Mouse (Mus musculus) small intestine, adult 2 months (tissue): Measurements from ENCODE around the gene Ccn6. TPM values are rescaled to one million over a fixed set of nuclear protein-coding genes. Genes with fewer than 3 reads are reported as not detected.

Experiments used
- H3K27ac ChIP-seq: fragments of 200-500 bp; 2 replicates; pipeline ENCODE4 v1.5.1; 2012; ENCODE audit warnings: low read depth, low read length, control low read depth, inconsistent platforms; ENCODE audit not compliant: insufficient read depth
- H3K27me3 ChIP-seq: fragments of 200-500 bp; 2 replicates; pipeline ENCODE4 v1.6.1; 2012; ENCODE audit warnings: mild to moderate bottlenecking, moderate library complexity, low read length, inconsistent platforms; ENCODE audit not compliant: control insufficient read depth, insufficient read depth
- H3K36me3 ChIP-seq: fragments of 200-500 bp; 2 replicates; pipeline ENCODE4 v1.6.1; 2012; ENCODE audit warnings: mild to moderate bottlenecking, low read length, control low read depth, inconsistent platforms; ENCODE audit not compliant: control insufficient read depth, insufficient read depth
- H3K4me1 ChIP-seq: fragments of 200-500 bp; 2 replicates; pipeline ENCODE4 v1.6.1; 2012; ENCODE audit warnings: low read length, inconsistent platforms, mixed read lengths; ENCODE audit not compliant: control insufficient read depth, insufficient read depth, insufficient read length
- H3K4me3 ChIP-seq: fragments of 200-500 bp; 2 replicates; pipeline ENCODE4 v1.5.1; 2012; ENCODE audit warnings: low read depth, mild to moderate bottlenecking, control low read depth, inconsistent platforms, low read length, moderate library complexity
- CTCF ChIP-seq: fragments of 200-500 bp; IDR thresholded peaks from 2 replicates; pipeline ENCODE4 v1.5.1; 2012; ENCODE audit warnings: low read depth, mild to moderate bottlenecking, control low read depth, inconsistent platforms, low read length, moderate library complexity, mixed read lengths; ENCODE audit not compliant: insufficient replicate concordance, insufficient read length; ENCODE audit errors: extremely low read depth
- POLR2A ChIP-seq: fragments of 200-500 bp; IDR thresholded peaks from 2 replicates; pipeline ENCODE4 v1.6.1; 2012; ENCODE audit warnings: low read depth, mild to moderate bottlenecking, control low read depth, inconsistent platforms, low read length, moderate library complexity
- WGBS: fragments of 180-500 bp; shearing (Covaris S2); methylation state at CpG from one replicate; pipeline ENCODE4 v1.1.7; 2018; 5-methylcytosine and 5-hydroxymethylcytosine counted together
- polyA plus RNA-seq: library from polyadenylated mRNA; depleted of rRNA; stranded (reverse); fragments of >200 nt; gene quantifications from 2 replicates; pipeline ENCODE4 v1.2.3, GENCODE M21; 2012

The Ccn6 gene
- polyA plus RNA-seq, 1 experiment, result 0.08 TPM

DNA sequence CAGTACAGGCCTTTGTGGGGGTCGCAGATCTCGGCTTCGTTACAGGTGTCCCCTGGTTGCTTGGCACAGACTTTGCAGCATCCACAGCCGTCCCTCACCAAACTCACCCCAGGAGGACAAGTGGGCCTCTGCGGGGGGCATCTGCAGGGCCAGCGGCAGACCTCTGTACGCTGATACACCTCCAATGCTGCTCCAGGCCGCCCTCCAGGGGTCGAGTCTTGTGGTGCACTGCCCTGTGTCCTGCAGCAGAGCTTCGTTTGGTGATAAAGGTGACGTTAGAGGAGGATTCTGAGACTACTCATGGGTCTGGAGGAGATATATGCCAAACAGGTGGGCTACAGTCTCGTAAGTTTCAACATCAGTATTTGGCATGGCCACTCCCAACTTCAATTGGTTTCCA, 5.3 kb downstream of the Ccn6 start:
- WGBS, result 65% methylated on average over 12 of the region's 12 CpGs
- H3K4me3 ChIP-seq, result no peak overlapping the region
- H3K4me1 ChIP-seq, result no peaks in the 10 kb centered on the region
- H3K27me3 ChIP-seq, result no peaks in the 10 kb centered on the region
- TF ChIP-seq CTCF, result no peak
- TF ChIP-seq POLR2A, result no peak
- no peaks in the 10 kb centered on the region for H3K36me3 ChIP-seq
- H3K27ac ChIP-seq, result no peak overlapping the region

DNA sequence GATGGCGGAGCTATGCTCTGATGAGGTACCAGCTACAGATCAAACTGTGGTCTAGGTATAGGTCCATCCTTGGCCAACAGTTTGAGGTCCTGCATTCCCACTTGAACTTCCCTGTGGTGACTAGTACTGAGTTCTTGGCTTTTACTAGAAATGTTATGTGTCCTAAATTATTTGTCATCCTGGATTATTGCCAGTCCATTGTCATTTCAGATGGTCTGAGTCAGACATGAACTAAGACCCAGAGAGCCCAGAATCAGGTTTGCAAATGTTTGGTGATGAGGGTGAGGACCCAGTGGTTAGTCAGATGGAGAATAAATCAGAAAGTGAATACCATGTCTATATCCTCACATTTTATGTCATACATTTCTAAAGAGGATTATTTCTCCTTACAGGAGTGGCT, 6.3 kb downstream of the Ccn6 start:
- 96% methylated on average over 1 of the region's 1 CpGs for WGBS
- TF ChIP-seq CTCF, result no peak
- TF ChIP-seq POLR2A, result no peak
- Histone ChIP-seq H3K27me3 (no peaks in the 10 kb centered on the region), H3K36me3 (no peaks in the 10 kb centered on the region), H3K4me1 (no peaks in the 10 kb centered on the region), H3K4me3 (no peak overlapping the region), H3K27ac (no peak overlapping the region)

DNA sequence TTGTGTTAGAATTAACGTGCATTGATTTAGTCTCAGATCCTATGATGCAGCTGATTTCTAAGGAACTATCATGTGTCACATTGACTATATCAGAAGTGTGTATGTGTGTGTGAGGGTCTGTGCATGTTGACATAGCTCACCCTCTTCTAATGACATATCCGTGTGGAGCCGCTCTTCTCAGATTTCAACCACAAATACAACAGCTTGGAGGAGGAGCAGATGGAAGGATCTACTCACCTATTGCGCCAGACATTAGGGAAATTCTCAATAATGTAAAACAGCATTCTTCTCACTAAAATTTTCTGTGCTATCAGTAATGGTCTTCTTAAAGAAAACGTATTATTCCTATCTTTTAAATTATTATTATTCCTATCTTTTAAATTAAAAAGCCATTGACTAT, 6.9 kb downstream of the Ccn6 start:
- no peaks in the 10 kb centered on the region for H3K27me3 ChIP-seq
- WGBS, result 89% methylated on average over 5 of the region's 5 CpGs
- no peak overlapping the region for H3K4me3 ChIP-seq
- no peak overlapping the region for H3K27ac ChIP-seq
- no peaks in the 10 kb centered on the region for H3K36me3 ChIP-seq
- no peaks in the 10 kb centered on the region for H3K4me1 ChIP-seq
- TF ChIP-seq POLR2A (no peak), CTCF (no peak)

DNA sequence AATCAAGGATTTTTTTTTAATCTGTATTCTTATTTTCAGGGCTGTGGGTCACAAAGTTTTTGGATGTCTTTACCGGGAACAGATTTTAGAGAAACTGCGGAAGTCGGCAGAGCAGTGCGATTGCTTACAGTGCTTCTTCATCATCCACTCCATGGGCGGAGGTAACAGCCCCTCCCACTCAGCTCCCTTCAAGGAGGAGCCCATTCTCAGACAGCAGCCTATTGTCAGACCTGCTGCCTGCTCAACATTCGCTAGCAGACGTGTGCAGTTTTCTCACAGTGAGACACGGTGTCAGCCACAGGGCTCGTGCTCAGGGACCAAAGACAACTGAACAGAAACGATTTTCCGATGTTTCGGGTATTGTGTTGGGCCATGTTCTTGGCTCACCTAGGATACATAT, 21.4 kb downstream of the Ccn6 start:
- Histone ChIP-seq H3K27ac (no peak overlapping the region), H3K4me3 (no peak overlapping the region), H3K27me3 (no peaks in the 10 kb centered on the region), H3K4me1 (no peaks in the 10 kb centered on the region), H3K36me3 (peaks cover 3% of the 10 kb centered on the region; the same call in 1 of the 2 replicates)
- WGBS, result 94% methylated on average over 12 of the region's 12 CpGs
- TF ChIP-seq POLR2A (no peak), CTCF (no peak)

DNA sequence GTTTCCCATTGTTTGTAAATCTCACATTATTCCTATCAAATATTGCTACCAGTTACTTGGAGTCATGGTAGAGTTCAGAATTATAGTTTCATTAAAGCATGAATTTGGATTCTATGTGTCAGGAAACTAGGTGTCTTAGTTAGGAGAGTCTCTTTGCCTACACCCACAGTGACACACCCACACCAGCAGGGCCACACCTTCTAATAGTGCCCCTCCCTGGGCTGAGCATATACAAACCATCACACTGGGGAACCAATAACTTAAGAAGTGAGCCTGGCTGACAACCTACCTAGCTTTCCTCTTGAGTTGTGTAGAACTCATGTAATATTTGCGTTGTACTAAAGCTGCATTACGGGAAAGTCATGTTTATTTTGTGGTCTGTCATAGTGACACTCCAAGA, 22.2 kb downstream of the Ccn6 start:
- no peaks in the 10 kb centered on the region for H3K27me3 ChIP-seq
- 95% methylated on average over 2 of the region's 2 CpGs for WGBS
- no peak overlapping the region for H3K27ac ChIP-seq
- H3K4me3 ChIP-seq, result no peak overlapping the region
- peaks cover 3% of the 10 kb centered on the region; the same call in 1 of the 2 replicates for H3K36me3 ChIP-seq
- TF ChIP-seq CTCF (no peak), POLR2A (no peak)
- no peaks in the 10 kb centered on the region for H3K4me1 ChIP-seq

DNA sequence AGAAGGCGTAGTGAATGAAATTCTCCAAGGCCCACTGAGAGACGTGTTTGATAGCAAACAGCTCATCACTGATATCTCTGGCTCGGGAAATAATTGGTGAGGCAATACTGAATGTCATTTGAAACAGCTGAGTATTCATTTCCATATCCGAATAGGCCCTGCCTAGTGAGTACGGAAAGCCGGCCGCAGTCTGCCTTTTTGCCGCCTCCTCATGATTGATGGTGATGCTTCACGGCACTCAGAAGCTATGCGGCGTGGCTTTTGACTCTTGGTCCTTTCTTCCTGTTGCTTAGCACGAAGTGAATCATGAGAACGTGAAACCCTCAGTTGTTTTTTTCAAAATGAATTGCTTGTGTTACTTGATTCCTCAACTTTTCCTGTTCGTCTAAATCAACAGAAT, 22.8 kb downstream of the Ccn6 start:
- 90% methylated on average over 14 of the region's 14 CpGs for WGBS
- Histone ChIP-seq H3K27ac (no peak overlapping the region), H3K4me1 (no peaks in the 10 kb centered on the region), H3K36me3 (peaks cover 3% of the 10 kb centered on the region; the same call in 1 of the 2 replicates), H3K27me3 (no peaks in the 10 kb centered on the region), H3K4me3 (no peak overlapping the region)
- TF ChIP-seq CTCF (no peak), POLR2A (no peak)

DNA sequence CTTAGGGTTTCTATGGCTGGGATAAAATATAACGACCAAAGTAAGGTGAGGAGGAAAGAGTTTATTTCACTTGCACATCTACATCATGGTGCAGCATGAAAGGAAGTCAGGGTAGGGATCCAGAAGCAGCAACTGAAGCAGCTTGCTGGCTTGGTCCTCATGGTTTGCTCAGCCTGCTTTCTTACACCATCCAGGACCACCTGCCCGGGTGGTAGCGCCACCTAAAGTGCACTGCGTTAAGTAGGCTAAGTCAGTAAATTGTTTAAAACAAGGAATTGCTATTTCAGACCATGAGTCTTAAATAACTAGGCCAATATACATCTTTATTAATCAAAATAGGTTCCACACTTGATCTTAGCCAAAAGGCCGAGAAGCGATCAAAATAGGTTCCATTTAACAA, 24.8 kb downstream of the Ccn6 start:
- H3K36me3 ChIP-seq, result peaks cover 2% of the 10 kb centered on the region; the same call in 1 of the 2 replicates
- H3K4me3 ChIP-seq, result no peak overlapping the region
- TF ChIP-seq CTCF (no peak), POLR2A (no peak)
- no peaks in the 10 kb centered on the region for H3K27me3 ChIP-seq
- WGBS, result 87% methylated on average over 6 of the region's 6 CpGs
- no peak overlapping the region for H3K27ac ChIP-seq
- H3K4me1 ChIP-seq, result no peaks in the 10 kb centered on the region

DNA sequence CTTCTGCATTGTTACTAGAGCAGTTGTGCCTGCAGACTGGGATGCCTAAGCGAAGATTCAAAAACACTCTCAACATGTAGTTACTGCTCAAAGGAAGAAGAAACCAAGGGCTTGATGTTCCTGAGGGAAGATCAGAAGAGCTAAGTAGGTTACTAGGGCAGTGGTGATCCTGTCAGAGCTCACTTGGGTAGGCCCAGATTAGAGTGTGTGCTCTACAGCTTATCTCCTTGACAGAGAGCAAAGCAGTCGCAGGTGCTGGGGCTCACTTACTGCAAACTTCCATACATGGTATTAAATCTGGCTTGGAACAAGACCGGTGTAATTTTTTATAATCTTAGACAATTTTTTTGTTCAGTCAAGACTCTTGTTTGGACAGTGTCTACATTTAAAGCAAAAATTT, 25.8 kb downstream of the Ccn6 start:
- Histone ChIP-seq H3K4me3 (no peak overlapping the region), H3K27ac (no peak overlapping the region), H3K36me3 (peaks cover 2% of the 10 kb centered on the region; the same call in 1 of the 2 replicates), H3K27me3 (no peaks in the 10 kb centered on the region), H3K4me1 (peaks cover 2% of the 10 kb centered on the region; the same call in 1 of the 2 replicates)
- TF ChIP-seq POLR2A (no peak), CTCF (no peak)
- 87% methylated on average over 3 of the region's 3 CpGs for WGBS
